Mouse (Mus musculus): Measurements from ENCODE around the gene Defb46. TPM values are rescaled to one million over a fixed set of nuclear protein-coding genes. Genes with fewer than 3 reads are reported as not detected.

Gene Defb46
- polyA plus RNA-seq (2015; fragmentation: Nextera tagmentation; extraction: Ambion mirVana), result not detected in 2 replicates

GRCm38 (mm10) chr8:19239616-19240015 is at the start of gene Defb46:
TSS of gene Defb46 (plus strand) at chr8:19239916.

GRCm38 (mm10) chr8:19225161-19225560 is 14.6 kb upstream of the Defb46 start, which contains the start of gene Defb6:
TSS of gene Defb6 (plus strand) at chr8:19225478.

GRCm38 (mm10) chr8:19247280-19247679 is 7.6 kb downstream of the Defb46 start, which contains the start of gene Defb5:
TSS of gene Defb5 (plus strand) at chr8:19247580.

Other genes starting within 250 kb of the Defb46 start
- not detected in 2 replicates for gene Defb37, start 248.9 kb upstream of the Defb46 start, polyA plus RNA-seq (2015; fragmentation: Nextera tagmentation; extraction: Ambion mirVana)
- not detected in 2 replicates for gene Defb38, start 213.3 kb upstream of the Defb46 start, polyA plus RNA-seq (2015; fragmentation: Nextera tagmentation; extraction: Ambion mirVana)
- gene Defb39, start 175.1 kb upstream of the Defb46 start, polyA plus RNA-seq (2015; fragmentation: Nextera tagmentation; extraction: Ambion mirVana), result not detected in 2 replicates
- gene Defb12, start 125.1 kb upstream of the Defb46 start, polyA plus RNA-seq (2015; fragmentation: Nextera tagmentation; extraction: Ambion mirVana), result not detected in 2 replicates
- gene Defb34, start 116.2 kb upstream of the Defb46 start, polyA plus RNA-seq (2015; fragmentation: Nextera tagmentation; extraction: Ambion mirVana), result not detected in 2 replicates
- gene Gm45826, start 99.1 kb upstream of the Defb46 start, polyA plus RNA-seq (2015; fragmentation: Nextera tagmentation; extraction: Ambion mirVana), result not detected in 2 replicates
- gene Defb14, start 45.6 kb upstream of the Defb46 start, polyA plus RNA-seq (2015; fragmentation: Nextera tagmentation; extraction: Ambion mirVana), result not detected in 2 replicates
- not detected in 2 replicates for gene Defb4, start 41.2 kb upstream of the Defb46 start, polyA plus RNA-seq (2015; fragmentation: Nextera tagmentation; extraction: Ambion mirVana)
- gene Defb6, start 14.4 kb upstream of the Defb46 start, polyA plus RNA-seq (2015; fragmentation: Nextera tagmentation; extraction: Ambion mirVana), result not detected in 2 replicates
- gene Defb5, start 7.7 kb downstream of the Defb46 start, polyA plus RNA-seq (2015; fragmentation: Nextera tagmentation; extraction: Ambion mirVana), result not detected in 2 replicates
- not detected in 2 replicates for gene Defb3, start 53.4 kb downstream of the Defb46 start, polyA plus RNA-seq (2015; fragmentation: Nextera tagmentation; extraction: Ambion mirVana)
- not detected in 2 replicates for gene Defb8, start 207.7 kb downstream of the Defb46 start, polyA plus RNA-seq (2015; fragmentation: Nextera tagmentation; extraction: Ambion mirVana)